ENCODE assay signal across 8 mouse cellular contexts in the genomic region with DNA sequence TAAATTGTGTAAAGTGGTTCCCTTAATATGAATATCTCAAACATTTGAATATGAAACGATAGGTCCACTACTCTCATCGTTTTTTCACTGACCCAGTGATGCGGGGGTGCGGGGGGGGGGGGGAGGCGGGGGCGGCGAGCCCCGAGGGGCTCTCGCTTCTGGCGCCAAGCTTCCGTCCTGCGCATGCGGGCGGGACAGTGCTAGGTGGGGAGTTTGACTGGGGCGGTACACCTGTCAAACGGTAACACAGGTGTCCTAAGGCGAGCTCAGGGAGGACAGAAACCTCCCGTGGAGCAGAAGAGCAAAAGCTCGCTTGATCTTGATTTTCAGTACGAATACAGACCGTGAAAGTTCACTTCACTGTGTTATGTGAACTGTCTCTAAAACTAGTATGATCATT. TPM values are rescaled to one million over a fixed set of nuclear protein-coding genes. Genes with fewer than 3 reads are reported as not detected.
DNase-seq lines count a peak whose midpoint lies in the region; ATAC-seq and TF ChIP-seq lines count a peak whose summit lies in the region.

No protein-coding gene starts in this region.

- 0 out of 2 replicates have a peak overlapping the region, but pooled peaks have one; percentile 75 for H3K27ac ChIP-seq in lung, embryonic 14.5 days (ENCODE audit: low read depth)
- no peak overlapping the region for H3K27ac ChIP-seq in embryonic facial prominence, embryonic 11.5 days (replicated peaks; ENCODE audit: low read depth, low read length)
- peak overlapping the region; percentile 84 for H3K27ac ChIP-seq in midbrain, embryonic 10.5 days (replicated peaks)

- TF ChIP-seq CTCF in lung, embryonic 14.5 days (IDR thresholded peaks at IDR 0.05; ENCODE audit: low read depth): no peak
- TF ChIP-seq CTCF in Patski (IDR thresholded peaks at IDR 0.05): no peak

- H3K27me3 ChIP-seq in lung, embryonic 14.5 days (ENCODE audit: insufficient read depth, low read length): no peaks in the 10 kb centered on the region
- H3K27me3 ChIP-seq in Patski: no peaks in the 10 kb centered on the region
- H3K27me3 ChIP-seq in embryonic facial prominence, embryonic 11.5 days (ENCODE audit: control insufficient read depth, insufficient read depth, low read length): no peaks in the 10 kb centered on the region
- H3K27me3 ChIP-seq in midbrain, embryonic 10.5 days (ENCODE audit: low read depth, poor library complexity, severe bottlenecking): peaks cover 61% of the 10 kb centered on the region

- CTCF ChIA-PET in Patski (lab: Charles Lee): interaction anchor here (1.1 to 1.5 kb wide), 3 partner anchors 17 to 160 kb away, joined by 3 to 6 read pairs (median 3); no protein-coding TSS in a partner anchor

- H3K9ac ChIP-seq in lung, embryonic 14.5 days: no peak overlapping the region
- H3K9ac ChIP-seq in embryonic facial prominence, embryonic 11.5 days (replicated peaks; ENCODE audit: low read length): no peak overlapping the region

- ATAC-seq in lung, embryonic 14.5 days (ENCODE audit: insufficient read depth): peak; percentile 93
- ATAC-seq in Patski: peak; percentile 94
- peak; percentile 97 for ATAC-seq in embryonic facial prominence, embryonic 11.5 days (replicated peaks; ENCODE audit: insufficient number of reproducible peaks, low FRiP score, low TSS enrichment, low read depth)

- in situ Hi-C loops in Patski (cut with MboI; ENCODE audit: low pct_unique_long_range_greater_than_20kb): no loop called here

- peak overlapping the region; percentile 1; the same call in 1 of the 2 replicates for H3K4me2 ChIP-seq in lung, embryonic 14.5 days
- no peak overlapping the region for H3K4me2 ChIP-seq in embryonic facial prominence, embryonic 11.5 days (ENCODE audit: low read depth, low read length)

- WGBS in lung, embryonic 14.5 days: 19% methylated on average over 21 of the region's 21 CpGs
- 24% methylated on average over 20 of the region's 21 CpGs for WGBS in embryonic facial prominence, embryonic 11.5 days
- 22% methylated on average over 21 of the region's 21 CpGs for WGBS in midbrain, embryonic 10.5 days

- peaks cover 9% of the 10 kb centered on the region; the same call in 1 of the 2 replicates for H3K4me1 ChIP-seq in lung, embryonic 14.5 days (ENCODE audit: insufficient read depth)
- H3K4me1 ChIP-seq in embryonic facial prominence, embryonic 11.5 days (ENCODE audit: control insufficient read depth, insufficient read depth, low read length): peaks cover 4% of the 10 kb centered on the region; the same call in 1 of the 2 replicates
- H3K4me1 ChIP-seq in midbrain, embryonic 10.5 days: peaks cover 55% of the 10 kb centered on the region

- DNase-seq in lung, embryonic 14.5 days: peak; percentile 87
- no peak for DNase-seq in lung, postnatal 36 days
- DNase-seq in Patski (ENCODE audit: low read depth, low spot score): peak; percentile 90
- peak; percentile 92 for DNase-seq in embryonic facial prominence, embryonic 11.5 days (ENCODE audit: low spot score)
- DNase-seq in hindlimb bud, embryonic 11.5 days (ENCODE audit: extremely low spot score, low read depth, low spot score): peak; percentile 99
- DNase-seq in midbrain, embryonic 10.5 days (ENCODE audit: low spot score): peak; percentile 98
- DNase-seq in layer of hippocampus, postnatal 10 days (ENCODE audit: low spot score in 2 of 2): no peak
- no peak for DNase-seq in frontal cortex, postnatal 25 days (ENCODE audit: low spot score in 2 of 2)

- POLR2A ChIA-PET in Patski (lab: Charles Lee): interaction anchor here (0.7 to 1.6 kb wide), 5 partner anchors 13 to 129 kb away, joined by 3 to 9 read pairs (median 5); partner anchors contain the start of gene Plekha1

- no peaks in the 10 kb centered on the region for H3K9me3 ChIP-seq in lung, embryonic 14.5 days (ENCODE audit: low read depth, low read length)
- H3K9me3 ChIP-seq in embryonic facial prominence, embryonic 11.5 days (replicated peaks; ENCODE audit: control insufficient read depth, low read length): no peaks in the 10 kb centered on the region
- no peaks in the 10 kb centered on the region for H3K9me3 ChIP-seq in midbrain, embryonic 10.5 days (replicated peaks)

- H3K36me3 ChIP-seq in lung, embryonic 14.5 days (ENCODE audit: insufficient read depth): no peaks in the 10 kb centered on the region
- H3K36me3 ChIP-seq in embryonic facial prominence, embryonic 11.5 days (replicated peaks; ENCODE audit: control insufficient read depth, insufficient read depth, low read depth, low read length): no peaks in the 10 kb centered on the region
- H3K36me3 ChIP-seq in midbrain, embryonic 10.5 days: no peaks in the 10 kb centered on the region

- no peak overlapping the region for H3K4me3 ChIP-seq in lung, embryonic 14.5 days (ENCODE audit: low read depth, low read length)
- no peak overlapping the region for H3K4me3 ChIP-seq in embryonic facial prominence, embryonic 11.5 days (ENCODE audit: low read depth, low read length)
- peak overlapping the region; percentile 20; the same call in 1 of the 2 replicates for H3K4me3 ChIP-seq in midbrain, embryonic 10.5 days

RNA-seq across cellular contexts. Expression of gene Plekha1, which starts 31.3 kb away (rescaled TPM):
- polyA plus RNA-seq in lung, embryonic 14.5 days (2014; fragmentation: Nextera tagmentation; extraction: Ambion mirVana): 52.4 and 56.2 TPM in 2 replicates
- polyA plus RNA-seq in Patski (2021): 90.0 TPM
- polyA plus RNA-seq in embryonic facial prominence, embryonic 11.5 days (2014; fragmentation: Nextera tagmentation; extraction: Ambion mirVana): 30.5 and 32.7 TPM in 2 replicates
- 49.9 and 50.9 TPM in 2 replicates for polyA plus RNA-seq in midbrain, embryonic 10.5 days (2016; fragmentation: Nextera tagmentation; extraction: Ambion mirVana)
- 10 to 100 TPM; 85.2 to 91.1 TPM for total RNA-seq in layer of hippocampus, postnatal 10 days (2021)

Comparison
In these comparisons a context has a peak if more than half of its experiments do, and no peak if none do; other contexts are left out.
1. DNase-seq: peak in lung, embryonic 14.5 days (single experiment), Patski (single experiment), embryonic facial prominence, embryonic 11.5 days (single experiment), hindlimb bud, embryonic 11.5 days (single experiment) and midbrain, embryonic 10.5 days (single experiment); none in lung, postnatal 36 days (single experiment), layer of hippocampus, postnatal 10 days (0 of 2) and frontal cortex, postnatal 25 days (0 of 2).
2. Peak in every context shown above with its lines, with median percentiles within 50 percentile points of each other: ATAC-seq.